Mouse (Mus musculus): Measurements from ENCODE around the gene Fmnl2.

GRCm38 (mm10) chr2:53053714-53054113, 196.1 kb downstream of the Fmnl2 start:
- TF ChIP-seq CTCF (IDR thresholded peaks at IDR 0.05) = no peak
- no peak for TF ChIP-seq EP300 (IDR thresholded peaks at IDR 0.05)
